Mouse (Mus musculus) kidney, postnatal 0 days (tissue): ENCODE results near the gene Pml. TPM values are rescaled to one million over a fixed set of nuclear protein-coding genes. Genes with fewer than 3 reads are reported as not detected.
A peak's percentile ranks its signal among the peaks of the same experiment; 100 is the strongest.

ENCODE experiments used
- ATAC-seq: fragments of 200-750 bp; cut with Nextera tagmentation; replicated peaks from 2 replicates; pipeline ENCODE4 v1.8.0; 2017; ENCODE audit warnings: low read depth, moderate number of reproducible peaks, moderate TSS enrichment, moderate library complexity; ENCODE audit not compliant: low FRiP score
- DNase-seq: peaks from one replicate; pipeline ENCODE4 v3.0.0-alpha.2; 2016; ENCODE audit warnings: low spot score
- H3K27ac ChIP-seq: fragments of 300-500 bp; sonication (generic); 2 replicates; pipeline ENCODE4 v1.5.1; 2014; ENCODE audit warnings: mild to moderate bottlenecking
- H3K27me3 ChIP-seq: fragments of 300-500 bp; sonication (generic); 2 replicates; pipeline ENCODE4 v1.6.1; 2014; ENCODE audit warnings: low read length, mixed read lengths; ENCODE audit not compliant: insufficient read depth
- H3K36me3 ChIP-seq: fragments of 300-500 bp; sonication (generic); 2 replicates; pipeline ENCODE4 v1.6.1; 2014; ENCODE audit warnings: low read length, mixed read lengths; ENCODE audit not compliant: insufficient read depth
- H3K4me1 ChIP-seq: fragments of 300-500 bp; sonication (generic); replicated peaks from 2 replicates; pipeline ENCODE4 v1.6.1; 2014; ENCODE audit warnings: antibody characterized with exemption, low read length, mixed read lengths; ENCODE audit not compliant: insufficient read depth
- H3K4me2 ChIP-seq: fragments of 300-500 bp; sonication (generic); 2 replicates; pipeline ENCODE4 v1.6.1; 2014; ENCODE audit warnings: mild to moderate bottlenecking, low read length, moderate library complexity, mixed read lengths
- H3K4me3 ChIP-seq: fragments of 300-500 bp; sonication (generic); replicated peaks from 2 replicates; pipeline ENCODE4 v1.5.1; 2014; ENCODE audit warnings: low read depth, low read length
- H3K9ac ChIP-seq: fragments of 300-500 bp; sonication (generic); 2 replicates; pipeline ENCODE4 v1.6.1; 2014; ENCODE audit warnings: low read depth, low read length
- H3K9me3 ChIP-seq: fragments of 300-500 bp; sonication (generic); replicated peaks from 2 replicates; pipeline ENCODE4 v1.6.1; 2016; ENCODE audit warnings: low read length, inconsistent platforms, mixed read lengths
- CTCF ChIP-seq: IDR thresholded peaks from 2 replicates; pipeline ENCODE4 v1.5.1; 2016; ENCODE audit warnings: antibody characterized with exemption, low read depth, mild to moderate bottlenecking, moderate library complexity
- WGBS: fragments of 180-500 bp; shearing (Covaris S2); extraction: QIAGEN DNeasy Blood & Tissue Kit; methylation state at CpG from one replicate; pipeline ENCODE4 v1.1.7; 2014; 5-methylcytosine and 5-hydroxymethylcytosine counted together
- polyA plus RNA-seq: library from polyadenylated mRNA; unstranded; fragments of >200 nt; fragmentation: Nextera tagmentation; extraction: Ambion mirVana; gene quantifications from 2 replicates; pipeline ENCODE4 v1.2.1, GENCODE M21; 2015

Pml gene
- polyA plus RNA-seq, 1 experiment from 2014 or later = 14.3 TPM

DNA sequence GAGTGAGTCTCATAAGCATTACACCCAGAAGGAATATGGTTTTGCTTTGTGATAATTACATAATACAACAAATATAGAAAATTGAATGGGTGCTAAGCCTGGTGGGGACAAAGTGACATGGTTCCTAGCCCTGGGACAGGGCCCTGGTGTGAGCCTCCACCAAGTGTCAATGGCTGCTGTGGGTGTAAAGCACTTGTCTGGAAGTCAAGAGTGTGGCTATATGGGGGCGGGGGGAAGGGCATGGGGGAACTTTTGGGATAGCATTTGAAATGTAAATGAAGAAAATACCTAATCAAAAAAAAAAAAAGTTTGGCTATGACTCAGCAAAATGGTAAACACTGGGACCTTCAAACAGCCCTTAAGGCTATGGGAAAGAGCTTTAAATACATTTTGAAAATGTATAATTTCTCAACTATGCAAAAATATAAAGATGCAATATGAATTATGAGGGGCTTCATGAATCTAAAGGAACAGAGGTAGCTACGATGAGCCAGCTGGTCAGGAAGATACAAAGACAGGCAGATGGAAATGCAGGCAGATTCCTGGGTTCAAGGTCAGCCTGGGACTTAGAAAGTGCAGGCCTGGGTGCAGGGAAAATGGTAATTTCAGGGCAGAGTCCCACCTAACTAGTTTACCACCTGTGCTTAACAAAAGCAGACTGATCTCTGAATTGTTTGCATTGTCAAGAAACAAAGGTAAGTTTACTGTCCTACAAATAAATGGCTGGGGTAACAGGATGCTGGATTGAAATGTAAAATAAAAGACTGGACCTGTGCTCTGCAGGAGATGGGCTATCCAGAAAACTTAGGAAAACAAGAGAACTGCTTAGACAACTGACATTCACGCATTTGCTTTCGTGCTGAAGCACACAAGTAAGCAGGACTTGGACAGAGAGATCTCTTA, 29.5 kb upstream of the Pml start:
- no peak overlapping the region for H3K4me2 ChIP-seq
- no peak for ATAC-seq
- H3K9ac ChIP-seq = no peak overlapping the region
- no peak for TF ChIP-seq CTCF
- WGBS = 69% methylated on average over 4 of the region's 4 CpGs
- no peak overlapping the region for H3K4me3 ChIP-seq
- no peaks in the 10 kb centered on the region for H3K9me3 ChIP-seq
- H3K36me3 ChIP-seq = no peaks in the 10 kb centered on the region
- DNase-seq = no peak
- no peaks in the 10 kb centered on the region for H3K27me3 ChIP-seq
- H3K4me1 ChIP-seq = peaks cover 14% of the 10 kb centered on the region
- no peak overlapping the region for H3K27ac ChIP-seq

DNA sequence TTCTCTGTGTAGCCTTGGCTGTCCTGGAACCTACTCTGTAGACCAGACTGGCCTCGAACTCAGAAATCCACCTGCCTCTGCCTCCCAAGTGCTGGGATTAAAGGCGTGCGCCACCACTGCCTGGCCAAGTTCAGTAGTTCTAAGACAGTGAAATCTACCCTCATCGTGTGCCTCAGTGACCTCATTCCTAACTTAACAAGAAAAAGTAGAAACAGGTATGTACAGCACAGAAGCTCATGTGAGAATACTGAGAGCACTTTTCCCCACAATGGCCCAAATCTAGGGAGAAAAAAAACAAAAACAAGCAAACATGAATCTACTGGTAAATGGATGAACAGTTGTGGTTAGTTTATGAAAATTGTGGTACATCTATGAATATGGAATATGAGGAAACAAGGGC, 28.7 kb upstream of the Pml start:
- Histone ChIP-seq H3K27ac (no peak overlapping the region), H3K27me3 (no peaks in the 10 kb centered on the region), H3K4me3 (no peak overlapping the region), H3K4me1 (peaks cover 20% of the 10 kb centered on the region), H3K9ac (no peak overlapping the region), H3K4me2 (no peak overlapping the region), H3K36me3 (no peaks in the 10 kb centered on the region), H3K9me3 (no peaks in the 10 kb centered on the region)
- TF ChIP-seq CTCF = no peak
- no peak for ATAC-seq
- WGBS = 91% methylated on average over 4 of the region's 4 CpGs
- DNase-seq = no peak

DNA sequence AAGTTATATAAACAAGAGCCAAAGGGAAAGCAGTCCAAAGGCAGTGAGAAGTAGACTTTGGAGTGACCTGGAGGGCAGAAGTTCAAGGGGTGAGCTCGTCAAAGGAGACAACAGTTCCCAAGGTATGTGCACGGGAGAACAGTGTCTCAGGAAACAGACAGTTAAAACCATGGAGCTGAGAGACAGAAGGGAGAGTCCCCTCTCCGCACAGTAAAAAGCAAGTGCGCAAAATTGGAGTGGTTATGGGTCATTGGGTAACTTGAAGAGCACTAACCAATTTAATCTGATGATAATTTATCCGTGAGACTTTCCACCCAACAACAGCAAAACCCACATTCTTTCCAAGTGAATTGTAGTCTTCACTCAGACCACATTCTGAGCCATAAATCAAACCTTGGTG, 26.8 kb upstream of the Pml start:
- H3K27ac ChIP-seq = peak overlapping the region; percentile 88

DNA sequence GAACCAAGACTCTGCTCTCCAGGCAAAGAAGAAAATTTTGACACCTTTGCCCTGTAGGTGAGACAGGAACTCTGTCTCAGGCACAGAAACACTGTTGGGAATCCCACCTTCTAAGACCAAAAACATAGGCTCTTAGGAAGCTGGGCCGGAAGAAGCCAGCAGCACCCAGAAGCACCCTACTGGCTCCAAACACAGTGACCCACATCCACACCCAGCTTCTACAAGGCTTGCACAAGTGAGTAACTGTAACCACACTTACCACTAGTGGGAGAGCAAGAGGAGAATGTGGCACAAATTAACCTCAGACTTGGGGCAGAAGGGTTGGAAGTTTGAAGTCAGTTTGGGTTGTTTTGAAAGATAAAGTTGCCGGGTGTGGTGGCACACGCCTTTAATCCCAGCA, 26.2 kb upstream of the Pml start:
- no peak for DNase-seq
- Histone ChIP-seq H3K27me3 (no peaks in the 10 kb centered on the region), H3K9me3 (no peaks in the 10 kb centered on the region), H3K4me3 (no peak overlapping the region), H3K4me2 (peak overlapping the region; percentile 21; the same call in 1 of the 2 replicates), H3K27ac (peak overlapping the region; percentile 88), H3K4me1 (peaks cover 20% of the 10 kb centered on the region), H3K9ac (0 out of 2 replicates have a peak overlapping the region, but pooled peaks have one; percentile 5), H3K36me3 (no peaks in the 10 kb centered on the region)
- TF ChIP-seq CTCF = peak; percentile 13; the same call in 1 of the 2 replicates
- WGBS = 65% methylated on average over 3 of the region's 3 CpGs
- ATAC-seq = no peak

More for the DNA sequence above, 26.8 kb upstream of the Pml start:
- H3K9ac ChIP-seq = no peak overlapping the region
- H3K9me3 ChIP-seq = no peaks in the 10 kb centered on the region
- TF ChIP-seq CTCF = no peak
- no peaks in the 10 kb centered on the region for H3K27me3 ChIP-seq
- no peak overlapping the region for H3K4me2 ChIP-seq
- WGBS = 17% methylated on average over 5 of the region's 5 CpGs
- H3K36me3 ChIP-seq = no peaks in the 10 kb centered on the region
- no peak for DNase-seq
- ATAC-seq = no peak
- H3K4me1 ChIP-seq = peaks cover 20% of the 10 kb centered on the region
- H3K4me3 ChIP-seq = no peak overlapping the region

DNA sequence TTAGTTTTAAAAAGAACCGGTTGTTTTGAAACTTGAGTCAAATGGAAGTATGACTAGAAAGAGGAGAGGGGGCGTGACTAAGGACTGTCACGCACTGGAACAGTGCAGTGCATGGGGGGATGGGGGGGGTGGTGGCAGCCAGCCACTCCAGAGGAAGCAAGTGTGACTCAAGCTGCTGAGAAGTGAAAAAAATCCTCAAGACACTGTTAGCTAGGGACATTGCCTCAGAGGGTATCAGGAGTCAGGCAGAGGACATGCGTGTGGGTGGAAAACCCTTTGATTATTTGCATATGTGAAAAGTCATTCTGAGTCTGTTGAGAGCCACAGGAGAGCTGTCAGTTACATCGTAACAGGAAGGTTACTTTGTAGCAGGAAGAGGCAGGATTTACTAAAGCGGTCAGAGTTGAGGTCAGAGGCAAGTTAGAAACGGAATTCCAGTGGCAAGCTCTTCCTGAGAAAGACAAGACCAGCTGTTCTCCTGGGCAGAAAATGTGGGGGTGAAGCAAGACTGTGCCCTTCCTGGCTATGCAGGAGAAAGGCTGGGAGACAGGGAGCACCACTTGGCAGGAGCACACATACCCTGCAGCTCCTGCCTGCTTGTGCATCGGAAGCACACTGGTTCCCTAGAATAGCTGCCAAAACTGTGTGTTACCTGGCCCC, 25.7 kb upstream of the Pml start:
- no peak for TF ChIP-seq CTCF
- no peaks in the 10 kb centered on the region for H3K36me3 ChIP-seq
- no peaks in the 10 kb centered on the region for H3K27me3 ChIP-seq
- no peak overlapping the region for H3K4me3 ChIP-seq
- peaks cover 20% of the 10 kb centered on the region for H3K4me1 ChIP-seq
- H3K9ac ChIP-seq = 0 out of 2 replicates have a peak overlapping the region, but pooled peaks have one; percentile 5
- H3K9me3 ChIP-seq = no peaks in the 10 kb centered on the region
- peak overlapping the region; percentile 21; the same call in 1 of the 2 replicates for H3K4me2 ChIP-seq
- H3K27ac ChIP-seq = peak overlapping the region; percentile 88
- ATAC-seq (peak; percentile 87), DNase-seq (peak; percentile 91)
- WGBS = 6% methylated on average over 8 of the region's 8 CpGs

DNA sequence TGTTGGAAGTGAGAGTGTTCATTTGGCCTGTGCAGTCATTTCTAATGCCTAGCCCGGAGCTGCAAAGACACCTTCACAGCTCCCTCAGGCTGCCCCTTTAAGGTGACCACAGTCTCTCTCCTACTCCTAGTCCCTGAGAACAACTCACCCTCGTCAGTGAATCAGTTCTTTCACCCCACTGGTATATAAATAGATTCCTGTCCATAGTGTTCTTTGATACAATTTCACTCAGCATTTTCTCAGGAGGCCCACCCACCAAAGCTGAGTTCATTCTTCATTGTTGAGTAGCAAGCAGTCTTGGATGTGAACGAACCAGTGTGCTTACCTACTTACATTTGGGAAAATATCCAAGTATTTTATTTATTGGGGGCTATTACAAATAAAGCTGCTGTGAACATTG, 25.0 kb upstream of the Pml start:
- ATAC-seq (no peak), DNase-seq (no peak)
- Histone ChIP-seq H3K36me3 (no peaks in the 10 kb centered on the region), H3K27me3 (no peaks in the 10 kb centered on the region), H3K4me3 (no peak overlapping the region), H3K4me2 (no peak overlapping the region), H3K9ac (no peak overlapping the region), H3K9me3 (no peaks in the 10 kb centered on the region), H3K27ac (peak overlapping the region; percentile 88), H3K4me1 (peaks cover 20% of the 10 kb centered on the region)
- no peak for TF ChIP-seq CTCF
- 26% methylated on average over 3 of the region's 3 CpGs for WGBS
